Comparison of ENCODE assay signal across 10 mouse cellular contexts in the genomic region with DNA sequence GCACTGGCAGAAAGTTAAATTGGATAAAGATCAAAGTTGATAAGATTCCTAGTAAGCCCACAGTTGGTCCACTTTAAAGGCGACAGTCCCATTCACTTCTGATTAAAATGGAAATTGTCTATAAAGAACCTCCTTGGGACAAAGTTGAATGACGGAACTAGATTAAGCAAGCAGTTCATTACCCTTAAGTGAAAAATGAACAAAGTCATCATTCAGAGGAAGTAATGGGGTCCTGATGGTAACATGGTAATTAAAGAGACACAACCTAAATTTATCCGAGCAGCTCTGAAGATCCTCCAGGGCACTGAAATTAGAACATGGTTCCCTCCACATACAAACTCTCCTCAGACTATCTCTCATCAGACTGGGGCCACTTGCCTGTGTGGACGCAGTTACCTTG.
"Had no signal": no experiment of that assay in that cellular context is flagged by ENCODE, and none has a peak within 500 bp of the region (broad histone marks: within the 10 kb centered on the region; RNA-seq: fewer than 3 reads in every experiment).

No protein-coding gene starts in this region.

- H3K27ac ChIP-seq: liver, embryonic 15.5 days; midbrain, embryonic 13.5 days; neural tube, embryonic 12.5 days had no signal

- H3K4me3 ChIP-seq: kidney, embryonic 15.5 days; liver, embryonic 15.5 days; midbrain, embryonic 13.5 days; myocyte; neural tube, embryonic 12.5 days had no signal

- H3K4me2 ChIP-seq: kidney, embryonic 15.5 days; liver, embryonic 11.5 days; liver, embryonic 15.5 days; lung, embryonic 14.5 days; midbrain, embryonic 13.5 days; neural tube, embryonic 12.5 days had no signal

- H3K27me3 ChIP-seq: kidney, embryonic 15.5 days; liver, embryonic 15.5 days; midbrain, embryonic 13.5 days; neural tube, embryonic 12.5 days had no signal

- DNase-seq: kidney, postnatal 14 days; left cerebral cortex, postnatal 4 days; lung, embryonic 14.5 days; lung, postnatal 10 days had no signal

- H3K4me1 ChIP-seq: liver, embryonic 15.5 days; neural tube, embryonic 12.5 days had no signal

- H3K9ac ChIP-seq: kidney, embryonic 15.5 days; liver, embryonic 15.5 days; lung, embryonic 14.5 days; midbrain, embryonic 13.5 days; neural tube, embryonic 12.5 days had no signal

- ATAC-seq: midbrain, embryonic 13.5 days had no signal

- H3K9me3 ChIP-seq: kidney, embryonic 15.5 days; liver, embryonic 15.5 days; midbrain, embryonic 13.5 days; neural tube, embryonic 12.5 days had no signal

- H3K36me3 ChIP-seq: kidney, embryonic 15.5 days; liver, embryonic 15.5 days; midbrain, embryonic 13.5 days; neural tube, embryonic 12.5 days had no signal
